Mouse (Mus musculus): ENCODE measurements at regions not wholly inside any gene's neighbourhood (a gene's known extent, or its start where the extent isn't known, plus 50 kb on each side); places are given as distances from the start of the nearest gene placed in this dataset.

- H3K27me3 ChIP-seq (ENCODE audit: control insufficient read depth, insufficient read depth, low read length): no peaks in the 10 kb centered on the region
- WGBS (ENCODE audit: insufficient replicate concordance): 28% methylated on average over 4 of the region's 4 CpGs
- no peak overlapping the region for H3K27ac ChIP-seq (ENCODE audit: low read depth, low read length)
- ATAC-seq (replicated peaks; ENCODE audit: insufficient number of reproducible peaks, low FRiP score, low TSS enrichment): no peak
- H3K4me3 ChIP-seq (ENCODE audit: low read depth, low read length): no peak overlapping the region
- H3K4me2 ChIP-seq: no peak overlapping the region
- no peaks in the 10 kb centered on the region for H3K4me1 ChIP-seq (ENCODE audit: control insufficient read depth, insufficient read depth, low read length)
- no peak overlapping the region for H3K9ac ChIP-seq (ENCODE audit: low read depth, low read length)
- no peaks in the 10 kb centered on the region for H3K9me3 ChIP-seq (replicated peaks; ENCODE audit: control insufficient read depth, low read length)
- H3K36me3 ChIP-seq (ENCODE audit: control insufficient read depth, insufficient read depth, low read length): no peaks in the 10 kb centered on the region
These were observed 306.9 kb upstream of the Zc3h15 start for GRCm38 (mm10) chr2:83337364-83337763.

DNA sequence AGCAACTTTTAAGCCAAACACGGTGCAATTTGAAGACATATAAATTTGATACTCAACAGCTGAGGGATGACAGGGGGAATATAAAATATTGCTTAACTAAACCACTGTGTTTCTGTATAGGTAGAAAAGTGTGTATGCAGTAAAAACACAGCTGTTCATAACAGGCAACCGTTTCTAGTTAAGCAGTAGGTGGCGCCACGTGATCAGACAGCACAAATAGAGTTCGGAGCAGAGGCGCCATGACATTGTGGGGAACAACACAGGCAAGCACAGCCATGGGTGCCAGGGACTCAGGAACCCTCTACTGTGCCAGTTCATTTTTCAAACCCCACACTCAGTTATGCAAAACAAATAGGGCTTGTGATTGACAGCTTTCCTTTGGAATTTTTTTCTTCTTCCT, 304.1 kb upstream of the Zc3h15 start:
- H3K4me3 ChIP-seq (ENCODE audit: low read depth, low read length): no peak overlapping the region
- H3K27ac ChIP-seq (ENCODE audit: low read depth, low read length): no peak overlapping the region
- no peak overlapping the region for H3K9ac ChIP-seq (ENCODE audit: low read depth, low read length)
- no peaks in the 10 kb centered on the region for H3K36me3 ChIP-seq (ENCODE audit: control insufficient read depth, insufficient read depth, low read length)
- H3K27me3 ChIP-seq (ENCODE audit: control insufficient read depth, insufficient read depth, low read length): no peaks in the 10 kb centered on the region
- H3K4me2 ChIP-seq: no peak overlapping the region
- WGBS (ENCODE audit: insufficient replicate concordance): 79% methylated on average over 6 of the region's 6 CpGs
- H3K9me3 ChIP-seq (replicated peaks; ENCODE audit: control insufficient read depth, low read length): no peaks in the 10 kb centered on the region
- H3K4me1 ChIP-seq (ENCODE audit: control insufficient read depth, insufficient read depth, low read length): no peaks in the 10 kb centered on the region
- ATAC-seq (replicated peaks; ENCODE audit: insufficient number of reproducible peaks, low FRiP score, low TSS enrichment): no peak
